Mouse (Mus musculus) limb, embryonic 10.5 days (tissue): ENCODE measurements around the gene Eif4a2. TPM values are rescaled to one million over a fixed set of nuclear protein-coding genes. Genes with fewer than 3 reads are reported as not detected.

Experiments used
- DNase-seq: peaks from one replicate; pipeline ENCODE4 v3.0.0-alpha.2; 2017; ENCODE audit warnings: low spot score
- H3K27ac ChIP-seq: fragments of 300-500 bp; sonication (generic); 2 replicates; pipeline ENCODE4 v1.5.1; 2016; ENCODE audit warnings: mild to moderate bottlenecking
- H3K27me3 ChIP-seq: fragments of 300-500 bp; sonication (generic); 2 replicates; pipeline ENCODE4 v1.6.1; 2016; ENCODE audit warnings: low read depth, mild to moderate bottlenecking; ENCODE audit not compliant: poor library complexity, severe bottlenecking
- H3K36me3 ChIP-seq: fragments of 300-500 bp; sonication (generic); 2 replicates; pipeline ENCODE4 v1.6.1; 2016; ENCODE audit warnings: mild to moderate bottlenecking, moderate library complexity
- H3K4me1 ChIP-seq: fragments of 300-500 bp; sonication (generic); 2 replicates; pipeline ENCODE4 v1.6.1; 2016
- H3K4me3 ChIP-seq: fragments of 300-500 bp; sonication (generic); 2 replicates; pipeline ENCODE4 v1.5.1; 2016; ENCODE audit warnings: mild to moderate bottlenecking, moderate library complexity
- H3K9me3 ChIP-seq: fragments of 300-500 bp; sonication (generic); replicated peaks from 2 replicates; pipeline ENCODE4 v1.6.1; 2016; ENCODE audit warnings: mild to moderate bottlenecking
- WGBS: fragments of 180-500 bp; shearing (Covaris S2); methylation state at CpG from one replicate; pipeline ENCODE4 v1.1.7; 2016; 5-methylcytosine and 5-hydroxymethylcytosine counted together
- polyA plus RNA-seq: library from polyadenylated mRNA; unstranded; fragments of >200 nt; fragmentation: Nextera tagmentation; extraction: Ambion mirVana; gene quantifications from 2 replicates; pipeline ENCODE4 v1.2.1, GENCODE M21; 2016

Eif4a2 gene
- polyA plus RNA-seq, 1 experiment from 2014 or later: 181 TPM

- Histone ChIP-seq H3K4me1 (peaks cover 16% of the 10 kb centered on the region), H3K27ac (no peak overlapping the region), H3K9me3 (no peaks in the 10 kb centered on the region), H3K27me3 (no peaks in the 10 kb centered on the region), H3K36me3 (peaks cover 2% of the 10 kb centered on the region; the same call in 1 of the 2 replicates), H3K4me3 (no peak overlapping the region)
- WGBS: 88% methylated on average over 3 of the region's 3 CpGs
- no peak for DNase-seq
Observed at GRCm38 (mm10) chr16:23130303-23130702, 23.1 kb downstream of the Eif4a2 start.

GRCm38 (mm10) chr16:23132336-23132735 lies 25.1 kb downstream of the Eif4a2 start:
- Histone ChIP-seq H3K9me3 (no peaks in the 10 kb centered on the region), H3K4me3 (no peak overlapping the region), H3K27me3 (no peaks in the 10 kb centered on the region), H3K36me3 (no peaks in the 10 kb centered on the region), H3K4me1 (peaks cover 10% of the 10 kb centered on the region), H3K27ac (no peak overlapping the region)
- 94% methylated on average over 1 of the region's 1 CpGs for WGBS
- no peak for DNase-seq

- WGBS: 23% methylated on average over 11 of the region's 11 CpGs
- H3K27me3 ChIP-seq: no peaks in the 10 kb centered on the region
- no peak overlapping the region for H3K4me3 ChIP-seq
- H3K27ac ChIP-seq: no peak overlapping the region
- H3K9me3 ChIP-seq: no peaks in the 10 kb centered on the region
- no peaks in the 10 kb centered on the region for H3K36me3 ChIP-seq
- no peaks in the 10 kb centered on the region for H3K4me1 ChIP-seq
- no peak for DNase-seq
Observed at GRCm38 (mm10) chr16:23135421-23136149, 28.3 kb downstream of the Eif4a2 start.

- Histone ChIP-seq H3K4me3 (no peak overlapping the region), H3K9me3 (no peaks in the 10 kb centered on the region), H3K27ac (no peak overlapping the region), H3K27me3 (no peaks in the 10 kb centered on the region), H3K4me1 (no peaks in the 10 kb centered on the region), H3K36me3 (no peaks in the 10 kb centered on the region)
- 74% methylated on average over 4 of the region's 4 CpGs for WGBS
- no peak for DNase-seq
Observed at GRCm38 (mm10) chr16:23136406-23136970, 29.2 kb downstream of the Eif4a2 start.

- H3K9me3 ChIP-seq: no peaks in the 10 kb centered on the region
- DNase-seq: no peak
- no peaks in the 10 kb centered on the region for H3K36me3 ChIP-seq
- WGBS: 94% methylated on average over 3 of the region's 3 CpGs
- no peak overlapping the region for H3K27ac ChIP-seq
- H3K4me1 ChIP-seq: no peaks in the 10 kb centered on the region
- no peak overlapping the region for H3K4me3 ChIP-seq
- H3K27me3 ChIP-seq: no peaks in the 10 kb centered on the region
Observed at GRCm38 (mm10) chr16:23140911-23141310, 33.7 kb downstream of the Eif4a2 start.

GRCm38 (mm10) chr16:23144326-23144725 lies 37.1 kb downstream of the Eif4a2 start:
- Histone ChIP-seq H3K9me3 (no peaks in the 10 kb centered on the region), H3K4me3 (no peak overlapping the region)
- 92% methylated on average over 7 of the region's 7 CpGs for WGBS

GRCm38 (mm10) chr16:23145211-23145610 lies 38.0 kb downstream of the Eif4a2 start:
- H3K9me3 ChIP-seq: no peaks in the 10 kb centered on the region
- WGBS: 88% methylated on average over 5 of the region's 5 CpGs

More at GRCm38 (mm10) chr16:23144326-23144725, 37.1 kb downstream of the Eif4a2 start:
- Histone ChIP-seq H3K27ac (no peak overlapping the region), H3K36me3 (no peaks in the 10 kb centered on the region), H3K4me1 (no peaks in the 10 kb centered on the region), H3K27me3 (no peaks in the 10 kb centered on the region)
- no peak for DNase-seq

GRCm38 (mm10) chr16:23146280-23146679 lies 39.0 kb downstream of the Eif4a2 start, which contains the start of gene Adipoq:
TSS of gene Adipoq (plus strand) at chr16:23146536.
- H3K27ac ChIP-seq: no peak within 1 kb of the TSS
- H3K4me1 ChIP-seq: no peaks in the 10 kb centered on the region
- no peaks in the 10 kb centered on the region for H3K9me3 ChIP-seq
- H3K36me3 ChIP-seq: no peaks in the 10 kb centered on the region
- H3K27me3 ChIP-seq: no peaks in the 10 kb centered on the region
- no peak for DNase-seq
- 97% methylated on average over 3 of the region's 3 CpGs for WGBS
- no peak within 1 kb of the TSS for H3K4me3 ChIP-seq

More at GRCm38 (mm10) chr16:23145211-23145610, 38.0 kb downstream of the Eif4a2 start:
- H3K4me3 ChIP-seq: no peak overlapping the region
- no peaks in the 10 kb centered on the region for H3K27me3 ChIP-seq
- H3K27ac ChIP-seq: no peak overlapping the region
- no peaks in the 10 kb centered on the region for H3K4me1 ChIP-seq
- no peak for DNase-seq
- no peaks in the 10 kb centered on the region for H3K36me3 ChIP-seq

- no peaks in the 10 kb centered on the region for H3K9me3 ChIP-seq
- 65% methylated on average over 2 of the region's 2 CpGs for WGBS
- no peak overlapping the region for H3K27ac ChIP-seq
- H3K4me3 ChIP-seq: no peak overlapping the region
- no peak for DNase-seq
- no peaks in the 10 kb centered on the region for H3K27me3 ChIP-seq
- no peaks in the 10 kb centered on the region for H3K4me1 ChIP-seq
- no peaks in the 10 kb centered on the region for H3K36me3 ChIP-seq
Observed at GRCm38 (mm10) chr16:23148936-23149335, 41.7 kb downstream of the Eif4a2 start.

GRCm38 (mm10) chr16:23149396-23149795 lies 42.2 kb downstream of the Eif4a2 start:
- Histone ChIP-seq H3K27me3 (no peaks in the 10 kb centered on the region), H3K4me1 (no peaks in the 10 kb centered on the region), H3K4me3 (no peak overlapping the region), H3K27ac (no peak overlapping the region), H3K9me3 (no peaks in the 10 kb centered on the region), H3K36me3 (no peaks in the 10 kb centered on the region)
- 84% methylated on average over 8 of the region's 8 CpGs for WGBS
- no peak for DNase-seq

- DNase-seq: no peak
- Histone ChIP-seq H3K9me3 (no peaks in the 10 kb centered on the region), H3K4me1 (no peaks in the 10 kb centered on the region), H3K36me3 (no peaks in the 10 kb centered on the region), H3K4me3 (no peak overlapping the region), H3K27ac (no peak overlapping the region), H3K27me3 (no peaks in the 10 kb centered on the region)
- 39% methylated on average over 2 of the region's 2 CpGs for WGBS
Observed at GRCm38 (mm10) chr16:23151423-23151822, 44.2 kb downstream of the Eif4a2 start.

GRCm38 (mm10) chr16:23154261-23154660 lies 47.0 kb downstream of the Eif4a2 start:
- WGBS: 84% methylated on average over 5 of the region's 5 CpGs
- Histone ChIP-seq H3K36me3 (no peaks in the 10 kb centered on the region), H3K27me3 (no peaks in the 10 kb centered on the region), H3K4me3 (no peak overlapping the region), H3K4me1 (no peaks in the 10 kb centered on the region), H3K9me3 (no peaks in the 10 kb centered on the region), H3K27ac (no peak overlapping the region)
- no peak for DNase-seq

- no peaks in the 10 kb centered on the region for H3K27me3 ChIP-seq
- WGBS: 93% methylated on average over 13 of the region's 13 CpGs
- H3K4me3 ChIP-seq: no peak overlapping the region
- H3K27ac ChIP-seq: no peak overlapping the region
- DNase-seq: no peak
- H3K36me3 ChIP-seq: no peaks in the 10 kb centered on the region
- H3K9me3 ChIP-seq: no peaks in the 10 kb centered on the region
- no peaks in the 10 kb centered on the region for H3K4me1 ChIP-seq
Observed at GRCm38 (mm10) chr16:23157013-23157412, 49.8 kb downstream of the Eif4a2 start.
